ENCODE assay signal across 9 mouse cellular contexts in genomic region chr4:16254544-16254943, GRCm38 (mm10).
DNase-seq lines count a peak whose midpoint lies in the region; ATAC-seq lines count a peak whose summit lies in the region.
"Had no signal": no experiment of that assay in that cellular context is flagged by ENCODE, and none has a peak within 500 bp of the region (broad histone marks: within the 10 kb centered on the region; RNA-seq: fewer than 3 reads in every experiment).

No protein-coding gene starts in this region.

- DNase-seq in heart, postnatal 4 days: peak; percentile 12
- DNase-seq in heart, embryonic 10.5 days (ENCODE audit: low spot score): no peak
- DNase-seq in right cerebral cortex, adult 18-20 months: peak; percentile 5
- DNase-seq in right cerebral cortex, postnatal 25 days: no peak
- DNase-seq in cerebellum, postnatal 25 days: peak; percentile 8 to 45
- no peak for DNase-seq in urinary bladder, postnatal 14 days (ENCODE audit: low spot score)
- DNase-seq in spleen, postnatal 36 days (ENCODE audit: low spot score in 2 of 2): no peak

- H3K27me3 ChIP-seq in heart, embryonic 10.5 days (ENCODE audit: insufficient read depth, poor library complexity, severe bottlenecking): no peaks in the 10 kb centered on the region

- ATAC-seq in megakaryocyte-erythroid progenitor cell, adult 5-6 weeks (replicated peaks; ENCODE audit: low FRiP score, low TSS enrichment, poor library complexity, severe bottlenecking): peak; percentile 78; the same call in 1 of the 2 replicates

- H3K36me3 ChIP-seq in heart, embryonic 10.5 days: no peaks in the 10 kb centered on the region

- H3K27ac ChIP-seq in heart, embryonic 10.5 days: no peak overlapping the region
- H3K27ac ChIP-seq: macrophage had no signal

- H3K4me1 ChIP-seq in heart, embryonic 10.5 days: no peaks in the 10 kb centered on the region

- WGBS in heart, embryonic 10.5 days: 18% methylated on average over 4 of the region's 4 CpGs

- H3K4me3 ChIP-seq in heart, embryonic 10.5 days: no peak overlapping the region

- H3K9me3 ChIP-seq in heart, embryonic 10.5 days: no peaks in the 10 kb centered on the region

Comparison
In these comparisons a context has a peak if more than half of its experiments do, and no peak if none do; other contexts are left out.
1. DNase-seq: peak in heart, postnatal 4 days (single experiment), right cerebral cortex, adult 18-20 months (single experiment) and cerebellum, postnatal 25 days (2 of 2); none in heart, embryonic 10.5 days (single experiment), right cerebral cortex, postnatal 25 days (single experiment), urinary bladder, postnatal 14 days (single experiment) and spleen, postnatal 36 days (0 of 2).